Mouse (Mus musculus) embryo, embryonic 10 days (tissue): ENCODE results near the gene Kras.

Experiments used
- DNase-seq: peaks from one replicate; pipeline ENCODE4 v3.0.0-alpha.2; 2015; ENCODE audit warnings: low spot score

Kras gene

GRCm38 (mm10) chr6:145249291-145250184, 501 bp downstream of the Kras start:
- peak; percentile 59 for DNase-seq

GRCm38 (mm10) chr6:145247886-145248285, 2.2 kb downstream of the Kras start:
- DNase-seq: no peak

DNA sequence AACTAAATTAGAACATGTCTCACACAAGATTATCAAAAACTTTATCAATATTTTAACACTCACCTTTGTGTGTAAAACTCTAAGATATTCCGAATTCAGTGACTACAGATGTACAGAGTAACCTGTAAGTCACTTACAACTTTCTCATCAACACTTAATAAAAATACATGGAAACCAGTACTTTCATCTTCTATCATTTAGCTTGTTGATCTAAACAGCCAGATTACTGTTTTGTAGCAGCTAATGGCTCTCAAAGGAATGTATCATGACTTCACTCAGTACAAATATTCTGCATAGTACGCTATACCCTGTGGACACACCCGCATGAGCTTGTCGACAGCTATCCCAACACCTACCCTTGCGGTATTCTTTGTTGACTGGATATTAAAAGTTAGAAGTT, 3.2 kb downstream of the Kras start:
- no peak for DNase-seq

DNA sequence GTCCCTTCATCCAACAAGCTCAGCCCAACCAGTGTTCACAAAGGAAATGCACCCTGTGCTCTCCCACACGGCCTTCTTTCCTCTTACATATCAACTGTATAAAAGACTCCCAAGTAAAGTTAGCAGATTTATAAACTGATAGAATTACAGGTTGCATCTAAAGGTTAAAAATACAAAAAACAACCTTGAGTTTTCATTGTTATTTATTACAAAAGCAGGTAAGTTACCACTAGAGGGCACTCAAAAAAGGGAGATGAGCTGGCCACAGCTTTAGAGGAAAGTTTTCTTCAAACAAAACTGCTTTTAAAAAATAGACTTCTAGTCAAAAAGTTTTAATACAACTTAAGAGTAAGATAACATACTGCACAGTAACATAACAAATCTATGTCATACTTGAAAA, 7.5 kb downstream of the Kras start:
- DNase-seq: peak; percentile 52

DNA sequence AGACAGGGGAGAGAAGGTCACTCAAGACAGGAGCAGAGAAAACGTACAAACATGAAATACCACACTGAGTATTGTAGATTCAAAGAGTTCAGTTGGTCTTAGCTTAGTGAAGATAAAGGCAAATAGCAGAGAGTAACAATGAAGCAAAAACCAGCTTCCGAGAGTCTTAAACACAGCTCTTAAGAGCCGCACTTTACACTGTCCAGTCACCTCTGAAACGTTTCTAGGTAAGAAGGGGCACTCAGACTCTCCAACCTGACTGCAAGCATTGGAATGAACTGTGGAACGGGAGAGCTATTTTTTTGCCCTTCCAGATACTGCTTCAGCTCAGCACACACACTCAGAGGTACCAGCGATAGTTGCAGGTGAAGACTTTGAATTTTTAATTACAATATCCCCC, 9.8 kb downstream of the Kras start:
- DNase-seq: no peak

- no peak for DNase-seq
These were observed 12.9 kb downstream of the Kras start for GRCm38 (mm10) chr6:145237148-145237547.

DNA sequence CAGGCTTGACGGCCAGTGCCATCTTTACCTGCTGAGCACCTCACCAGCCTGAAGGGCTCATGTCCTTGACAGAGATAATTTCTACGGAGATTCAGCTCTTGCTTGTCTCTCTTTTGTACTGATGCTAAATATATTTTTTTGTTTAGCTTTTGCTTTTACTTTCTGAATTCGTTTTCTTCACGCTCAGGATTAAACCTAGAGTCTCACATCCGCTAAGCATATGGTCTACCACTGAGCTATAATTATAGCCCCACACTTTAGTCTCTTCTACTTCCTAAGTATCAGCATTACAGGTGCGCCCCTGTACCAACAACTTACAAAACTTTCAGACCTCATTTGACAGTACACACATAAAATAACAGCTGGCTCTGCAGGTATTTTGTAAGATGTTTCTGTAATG, 14.7 kb downstream of the Kras start:
- DNase-seq: no peak

GRCm38 (mm10) chr6:145234391-145234790, 15.6 kb downstream of the Kras start:
- no peak for DNase-seq

DNA sequence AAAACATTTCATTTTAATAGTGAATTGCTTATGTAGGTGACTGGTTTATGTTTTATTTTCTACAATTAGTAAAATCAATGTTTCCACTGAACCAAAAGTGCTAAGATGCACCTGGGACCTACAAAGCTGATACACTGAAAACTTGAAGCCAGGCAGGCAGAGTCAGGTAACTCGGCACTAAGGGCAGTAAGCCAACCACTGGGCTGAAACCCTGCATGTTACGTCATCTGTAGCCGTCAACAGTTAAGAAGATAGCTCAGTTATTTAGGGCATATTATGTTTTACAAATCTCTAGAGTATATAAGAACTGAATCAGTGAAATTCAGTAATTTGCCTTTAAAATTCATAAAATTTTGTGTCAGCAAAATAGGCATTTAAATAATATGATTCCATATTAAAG, 23.7 kb downstream of the Kras start:
- no peak for DNase-seq

DNA sequence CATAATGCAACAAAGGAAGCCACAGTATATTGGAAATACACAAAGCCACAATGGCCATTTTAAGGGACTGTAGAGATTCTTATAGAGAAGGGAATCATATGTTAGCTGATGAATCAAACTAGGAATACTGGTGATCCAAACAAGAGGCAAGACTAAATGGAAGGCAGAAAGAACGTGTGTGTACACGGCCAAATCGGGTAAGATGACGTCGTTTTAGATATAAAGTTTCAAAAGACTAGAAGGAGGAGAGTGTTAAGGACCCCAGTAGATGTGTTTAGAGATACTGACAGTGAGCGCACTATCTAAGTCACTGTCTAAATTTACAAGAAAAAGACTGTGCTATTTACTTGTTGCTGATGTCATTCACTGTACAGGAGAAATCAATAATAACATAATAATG, 25.8 kb downstream of the Kras start:
- no peak for DNase-seq

- no peak for DNase-seq
These were observed 34.2 kb downstream of the Kras start for GRCm38 (mm10) chr6:145215826-145216225.

- no peak for DNase-seq
These were observed 36.1 kb downstream of the Kras start for GRCm38 (mm10) chr6:145213916-145214315.

GRCm38 (mm10) chr6:145211376-145212305, 38.4 kb downstream of the Kras start:
- DNase-seq: peak; percentile 70

DNA sequence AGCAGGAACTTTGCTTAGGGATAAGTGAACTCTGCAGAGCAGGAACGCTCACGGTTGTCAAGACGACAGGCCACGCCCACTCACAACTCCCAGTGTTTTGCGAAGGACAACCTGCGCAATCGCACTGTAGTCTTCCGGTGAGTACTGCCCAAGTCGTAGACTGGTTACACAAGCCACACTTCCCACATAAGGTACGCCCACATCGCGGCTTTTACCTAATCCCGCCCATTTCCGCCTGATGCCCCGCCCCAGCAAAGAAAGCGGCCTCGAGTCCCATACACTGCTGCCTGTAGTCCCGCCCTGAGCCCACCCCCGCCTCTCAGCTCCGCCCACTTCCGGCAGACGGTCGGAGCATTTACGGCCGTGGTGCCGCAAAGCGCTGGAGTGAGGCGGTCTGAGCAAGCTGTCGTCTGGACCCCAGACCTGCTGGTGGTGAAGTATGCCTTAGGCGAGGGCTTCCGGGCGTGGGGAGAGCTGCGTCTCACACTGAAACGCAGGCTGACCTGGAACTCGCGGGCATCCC, 39.2 kb downstream of the Kras start, which contains the start of the genes Casc1 and Etfrf1:
Gene Casc1 (minus strand): TSS at position 190 of the 523 bp plus-strand sequence.
Gene Etfrf1 (plus strand): TSS at position 319 of the 523 bp plus-strand sequence.
- DNase-seq: peak; percentile 100

DNA sequence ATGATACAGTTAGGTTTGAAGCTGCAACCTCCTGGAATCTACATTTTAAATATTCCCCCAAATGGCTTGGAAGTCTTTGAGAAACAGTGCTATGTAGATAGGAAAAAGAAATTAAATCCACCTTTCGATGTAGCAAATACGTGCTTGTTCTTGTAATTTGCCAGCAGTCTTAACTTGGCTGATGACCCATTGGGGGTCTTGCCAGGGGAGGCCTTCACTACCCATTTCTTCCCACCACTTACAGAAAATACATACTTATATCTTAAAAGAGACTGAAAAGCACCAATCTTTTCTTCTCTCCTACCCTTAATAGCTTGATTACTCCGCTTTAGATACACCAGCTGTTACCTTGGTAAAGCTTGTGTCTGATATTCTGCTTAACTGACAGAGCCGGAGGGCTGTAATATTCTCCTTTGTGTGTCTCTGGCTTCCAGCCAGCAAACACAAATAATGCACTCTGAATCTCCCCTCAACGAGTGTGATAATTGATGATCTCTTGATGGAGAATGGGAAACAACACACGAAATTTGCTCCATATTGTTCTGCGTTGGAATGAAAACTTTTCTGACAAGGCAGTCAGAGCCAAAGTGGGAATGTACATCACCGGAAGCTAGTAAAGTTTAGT, 39.9 kb downstream of the Kras start:
- DNase-seq: no peak

- no peak for DNase-seq
These were observed 44.9 kb downstream of the Kras start for GRCm38 (mm10) chr6:145205142-145205541.

- DNase-seq: no peak
These were observed 45.6 kb downstream of the Kras start for GRCm38 (mm10) chr6:145204440-145204839.

DNA sequence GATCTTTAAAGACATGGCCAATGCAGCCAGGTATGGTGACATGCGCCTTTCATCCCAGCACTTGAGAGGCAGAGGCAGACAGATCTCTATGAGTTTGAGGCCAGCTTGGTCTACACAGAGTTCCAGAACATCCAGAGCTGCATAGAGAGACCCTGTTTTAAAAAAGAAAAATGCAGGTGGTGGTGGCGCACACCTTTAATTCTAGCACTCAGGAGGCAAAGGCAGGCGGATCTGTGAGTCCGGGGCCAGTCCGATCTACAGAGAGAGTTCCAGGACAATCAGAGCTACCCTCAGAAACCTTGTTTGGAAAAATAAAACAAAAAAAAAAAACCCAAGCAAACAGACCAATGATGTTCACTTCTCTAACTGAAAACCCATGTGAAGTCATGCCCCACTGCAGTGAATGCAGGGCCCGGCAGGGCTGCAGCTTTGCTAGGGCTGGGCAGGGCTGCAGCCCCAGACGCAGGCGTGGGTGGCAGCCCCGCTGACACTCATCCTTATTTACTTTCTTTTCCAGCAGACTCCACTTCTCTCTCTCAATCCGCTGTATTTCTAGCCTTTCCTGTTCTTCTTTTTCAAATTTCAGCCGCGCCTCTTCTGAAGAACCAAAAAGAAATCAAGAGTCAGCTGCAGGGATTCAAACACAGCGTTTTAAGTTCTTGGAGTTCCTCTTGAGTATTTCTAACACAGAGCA, 47.5 kb downstream of the Kras start:
- DNase-seq: no peak

DNA sequence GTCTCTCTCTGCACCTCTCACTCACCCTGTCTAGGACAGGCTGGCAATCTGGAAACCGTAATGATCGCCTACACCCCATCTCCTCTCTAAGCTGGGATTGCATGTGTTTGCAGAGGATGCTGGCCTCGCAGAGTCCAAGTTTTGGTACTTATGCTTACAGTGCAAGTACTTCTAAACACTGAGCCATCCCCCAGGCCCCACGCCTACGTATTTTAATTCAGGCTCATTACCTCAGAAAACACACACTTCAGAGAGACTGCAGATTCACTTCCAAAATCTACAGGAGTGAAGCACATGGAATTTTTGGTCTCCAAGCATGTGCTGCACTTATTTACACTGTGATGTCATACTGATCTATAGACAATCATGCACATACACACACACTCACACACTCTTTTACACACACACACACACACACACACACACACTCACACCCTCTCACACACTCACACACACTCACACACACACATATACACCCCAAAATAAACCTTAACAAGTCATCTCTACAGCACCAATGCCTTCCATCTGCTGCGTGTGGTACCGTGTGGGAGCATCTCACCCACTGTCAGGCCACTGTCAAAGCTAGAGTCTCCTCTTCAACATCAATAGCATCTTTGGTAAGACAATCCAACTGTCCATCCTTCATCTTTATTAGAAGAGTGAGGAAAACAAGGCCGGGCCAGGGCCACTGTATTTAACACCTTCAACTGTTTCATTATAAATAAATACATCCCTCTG, 51.9 kb downstream of the Kras start:
- no peak for DNase-seq

GRCm38 (mm10) chr6:145193446-145193845, 56.6 kb downstream of the Kras start:
- no peak for DNase-seq

DNA sequence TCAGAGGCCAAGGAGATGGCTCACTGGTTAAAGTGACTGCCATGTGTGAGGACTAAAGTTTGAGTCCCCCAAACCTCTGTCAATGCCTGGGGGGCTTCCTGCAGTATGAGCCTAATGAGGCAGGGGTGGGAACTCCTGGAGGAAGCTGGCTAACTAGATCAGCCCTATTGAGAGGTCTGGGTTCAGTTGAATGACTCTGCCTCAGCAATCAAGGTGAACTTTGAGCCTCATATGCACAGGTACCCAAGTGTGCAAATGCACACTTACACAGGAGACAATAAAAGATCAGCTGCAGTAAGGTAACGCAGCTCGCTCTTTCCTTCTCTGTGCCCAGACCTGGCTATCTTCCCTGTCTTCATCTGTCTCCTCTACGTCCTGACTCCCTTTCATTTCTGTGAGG, 57.0 kb downstream of the Kras start:
- DNase-seq: no peak
